27 mouse cellular contexts compared by ENCODE assay signal in genomic region chr14:54440538-54440937, GRCm38 (mm10). TPM values are rescaled to one million over a fixed set of nuclear protein-coding genes. Genes with fewer than 3 reads are reported as not detected.
DNase-seq lines count a peak whose midpoint lies in the region; ATAC-seq and TF ChIP-seq lines count a peak whose summit lies in the region.
"Had no signal": no experiment of that assay in that cellular context is flagged by ENCODE, and none has a peak within 500 bp of the region (broad histone marks: within the 10 kb centered on the region; RNA-seq: fewer than 3 reads in every experiment).

No protein-coding gene starts in this region.

- peak; percentile 89 for DNase-seq in heart, adult 11 months
- no peak for DNase-seq in heart, postnatal 36 days
- DNase-seq in thymus, postnatal 4 days, result peak; percentile 15
- DNase-seq in thymus, postnatal 10 days (ENCODE audit: low spot score in 2 of 2), result no peak
- DNase-seq: adrenal gland, adult 8-10 months; adrenal gland, postnatal 25 days; cerebellum, adult 18-20 months; cerebellum, adult 9-10 months; cerebellum, postnatal 14 days; forebrain, postnatal 0 days; gastrocnemius, postnatal 36 days; heart, postnatal 14 days; kidney, adult 11 months had no signal

- TF ChIP-seq CTCF in embryonic fibroblast, embryonic 13.5 days (IDR thresholded peaks at IDR 0.05; ENCODE audit: borderline replicate concordance, insufficient read depth, low read length), result no peak

- intact Hi-C loops in heart, postnatal 36 days (cut with DNase I), result no loop called here

- H3K4me3 ChIP-seq in embryonic fibroblast, embryonic 13.5 days (ENCODE audit: insufficient read depth, low read length), result no peak overlapping the region
- H3K4me3 ChIP-seq: embryonic facial prominence, embryonic 12.5 days; embryonic facial prominence, embryonic 15.5 days; erythroblast, embryonic 14.5 days; heart, embryonic 12.5 days; hindbrain, embryonic 12.5 days; hindbrain, embryonic 15.5 days had no signal

- TF ChIP-seq POLR2A in embryonic fibroblast, embryonic 13.5 days (IDR thresholded peaks at IDR 0.05; ENCODE audit: low read depth, low read length), result no peak

- 0 out of 2 replicates have a peak overlapping the region, but pooled peaks have one; percentile 14 for H3K27ac ChIP-seq in embryonic fibroblast, embryonic 13.5 days (ENCODE audit: insufficient read depth, low read length)
- H3K27ac ChIP-seq: hindbrain, embryonic 12.5 days; hindbrain, embryonic 15.5 days had no signal

- peaks cover 28% of the 10 kb centered on the region for H3K4me1 ChIP-seq in embryonic fibroblast, embryonic 13.5 days (ENCODE audit: control insufficient read depth, insufficient read depth, low read length)
- H3K4me1 ChIP-seq: hindbrain, embryonic 15.5 days had no signal

- ATAC-seq in monocyte, adult 5-6 weeks (replicated peaks; ENCODE audit: insufficient number of reproducible peaks, low FRiP score, low TSS enrichment, poor library complexity, severe bottlenecking), result no peak
- ATAC-seq: activated CD4-positive, CD25-positive, alpha-beta regulatory T cell, adult 4 months; CD4-positive, CD25-positive, alpha-beta regulatory T cell, adult 4 months; forebrain, embryonic 14.5 days; forebrain, postnatal 0 days had no signal

RNA-seq across cellular contexts. Expression of gene Mmp14, which starts 9.1 kb away (rescaled TPM):
- 10 to 100 TPM; 12.6 to 19.1 TPM for total RNA-seq in heart, postnatal 36 days (2021)
- polyA plus RNA-seq in embryonic fibroblast, embryonic 13.5 days (2011; ENCODE audit: insufficient read length, low read depth, missing spikeins), result 618 and 779 TPM in 2 replicates
- total RNA-seq in monocyte, adult 5-6 weeks (2017), result 0.78 to 0.96 TPM in 2 of 3 replicates, not detected in the other
- total RNA-seq: granulocyte monocyte progenitor cell, adult 5-6 weeks had no signal
- polyA plus RNA-seq: CD4-positive, CD25-positive, alpha-beta regulatory T cell, adult 4 months had no signal

RNA-seq across cellular contexts. Expression of gene Mrpl52, which starts 13.8 kb away (rescaled TPM):
- 100 to 1,000 TPM; 118 to 126 TPM for total RNA-seq in heart, postnatal 36 days (2021)
- polyA plus RNA-seq in embryonic fibroblast, embryonic 13.5 days (2011; ENCODE audit: insufficient read length, low read depth, missing spikeins), result 138 and 143 TPM in 2 replicates
- 49.3 to 72.4 TPM (median 52.8 TPM) in 3 replicates for total RNA-seq in monocyte, adult 5-6 weeks (2017)

RNA-seq across cellular contexts. Expression of gene Slc7a7, which starts 23.0 kb away (rescaled TPM):
- total RNA-seq in heart, postnatal 36 days (2021), result 1 to 10 TPM; 4.1 to 6.1 TPM
- 6.9 and 7.0 TPM in 2 replicates for polyA plus RNA-seq in embryonic fibroblast, embryonic 13.5 days (2011; ENCODE audit: insufficient read length, low read depth, missing spikeins)
- 11.3 to 16.7 TPM (median 13.6 TPM) in 3 replicates for total RNA-seq in monocyte, adult 5-6 weeks (2017)

RNA-seq across cellular contexts. Expression of gene Lrp10, which starts 23.4 kb away (rescaled TPM):
- total RNA-seq in heart, postnatal 36 days (2021), result 10 to 100 TPM; 55.5 to 57.6 TPM
- 85.6 and 98.2 TPM in 2 replicates for polyA plus RNA-seq in embryonic fibroblast, embryonic 13.5 days (2011; ENCODE audit: insufficient read length, low read depth, missing spikeins)
- 49.1 to 94.7 TPM (median 53.7 TPM) in 3 replicates for total RNA-seq in monocyte, adult 5-6 weeks (2017)

RNA-seq across cellular contexts. Expression of gene Rem2, which starts 35.4 kb away (rescaled TPM):
- total RNA-seq in heart, postnatal 36 days (2021), result not detected
- polyA plus RNA-seq in embryonic fibroblast, embryonic 13.5 days (2011; ENCODE audit: insufficient read length, low read depth, missing spikeins), result 0.94 TPM in 1 of 2 replicates, not detected in the other
- total RNA-seq in monocyte, adult 5-6 weeks (2017), result 0.68 TPM in 1 of 3 replicates, not detected in the others
- total RNA-seq: gastrocnemius, adult 8-10 months; gastrocnemius, postnatal 36 days; granulocyte monocyte progenitor cell, adult 5-6 weeks; heart, adult 8-10 months; heart, postnatal 14 days had no signal
- polyA plus RNA-seq: erythroblast, embryonic 14.5 days had no signal

Comparison
In these comparisons a context has a peak if more than half of its experiments do, and no peak if none do; other contexts are left out.
1. DNase-seq: peak in heart, adult 11 months (single experiment) and thymus, postnatal 4 days (single experiment); none in heart, postnatal 36 days (0 of 2) and thymus, postnatal 10 days (0 of 2).